Mouse (Mus musculus): ENCODE data around the gene Slc24a3.

Slc24a3 gene

GRCm38 (mm10) chr2:145344521-145344920 is 177.0 kb downstream of the Slc24a3 start:
- no peak for DNase-seq (ENCODE audit: low read depth, low spot score)

DNA sequence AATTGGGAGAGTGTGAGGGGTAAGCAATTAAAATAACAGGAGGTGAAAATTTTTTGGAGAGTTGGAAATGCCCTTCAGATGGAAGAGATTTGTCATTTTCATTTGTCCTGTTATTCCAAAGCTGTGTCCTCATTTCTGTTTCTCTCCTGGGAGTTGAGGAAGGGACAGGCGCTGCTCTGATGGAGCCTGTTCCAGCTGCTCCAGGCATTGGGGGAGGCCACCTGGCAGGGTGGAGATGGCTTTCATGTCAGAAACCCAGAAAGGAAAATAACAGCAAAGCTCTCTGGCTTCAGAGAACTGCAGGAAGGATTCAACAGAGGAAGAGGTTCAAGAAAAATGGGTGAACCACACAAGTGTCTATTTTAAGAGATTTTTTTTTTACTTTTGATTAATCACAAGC is 186.2 kb downstream of the Slc24a3 start:
- no peak for DNase-seq (ENCODE audit: low read depth, low spot score)

DNA sequence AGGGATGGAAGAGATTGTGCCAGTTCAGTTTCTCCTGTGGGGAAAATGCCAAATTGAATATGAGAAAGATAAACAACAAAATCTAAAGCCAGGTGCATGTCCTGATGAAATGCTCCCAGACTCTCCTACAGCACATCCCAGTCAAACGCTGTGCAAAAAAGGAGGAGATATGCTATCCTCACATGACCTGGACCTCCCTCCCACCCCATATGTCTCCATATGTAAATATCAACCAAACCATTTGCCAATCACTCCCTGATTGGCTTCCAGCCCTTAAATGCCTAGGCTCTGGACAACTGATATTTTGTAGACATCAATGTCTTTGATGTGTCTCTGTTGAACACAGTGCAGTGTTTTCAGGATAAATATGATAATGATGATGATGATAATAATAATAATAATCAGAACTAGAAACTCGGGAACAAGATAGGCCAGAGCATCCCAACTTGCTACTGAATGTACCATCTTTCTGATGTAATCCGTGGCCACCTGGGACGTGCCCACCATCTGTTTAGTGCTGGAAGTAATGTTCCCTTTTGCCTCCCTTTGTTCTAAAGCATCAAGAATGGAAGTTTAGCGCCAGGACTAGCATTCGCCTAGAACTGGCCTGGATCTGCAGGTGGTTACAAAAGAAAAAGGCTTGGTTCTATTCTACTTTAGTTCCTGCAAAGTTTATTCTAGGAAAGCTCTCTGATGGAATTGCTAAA is 190.8 kb downstream of the Slc24a3 start:
- DNase-seq (ENCODE audit: low read depth, low spot score) = no peak

GRCm38 (mm10) chr2:145363604-145364003 is 196.1 kb downstream of the Slc24a3 start:
- no peak for DNase-seq (ENCODE audit: low read depth, low spot score)

- DNase-seq (ENCODE audit: low read depth, low spot score) = no peak
These were observed 201.1 kb downstream of the Slc24a3 start for GRCm38 (mm10) chr2:145368701-145369100.

GRCm38 (mm10) chr2:145370795-145371194 is 203.2 kb downstream of the Slc24a3 start:
- DNase-seq (ENCODE audit: low read depth, low spot score) = no peak

DNA sequence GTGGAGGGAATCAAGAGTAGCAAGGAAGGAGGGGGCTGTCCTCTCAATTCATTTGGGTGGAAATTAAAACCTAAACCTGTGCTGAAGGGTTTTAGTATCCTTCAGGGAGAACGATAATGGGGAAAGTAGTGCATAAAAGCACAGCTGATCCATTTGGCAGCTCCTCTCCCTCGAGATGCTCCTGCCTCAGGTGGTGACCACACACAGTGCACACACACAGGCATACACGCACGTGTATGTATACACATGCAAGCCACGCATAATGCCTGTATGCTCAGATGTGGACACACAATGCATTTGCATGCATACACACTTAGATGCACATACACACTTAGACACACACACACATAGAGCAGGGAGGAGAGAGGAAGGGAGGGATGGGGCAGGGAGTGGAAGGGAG is 206.2 kb downstream of the Slc24a3 start:
- no peak for DNase-seq (ENCODE audit: low read depth, low spot score)

GRCm38 (mm10) chr2:145382908-145383770 is 215.6 kb downstream of the Slc24a3 start:
- peak; percentile 59 for DNase-seq (ENCODE audit: low read depth, low spot score)

- DNase-seq (ENCODE audit: low read depth, low spot score) = no peak
These were observed 216.7 kb downstream of the Slc24a3 start for GRCm38 (mm10) chr2:145384221-145384620.

- DNase-seq (ENCODE audit: low read depth, low spot score) = no peak
These were observed 217.7 kb downstream of the Slc24a3 start for GRCm38 (mm10) chr2:145385220-145385619.

DNA sequence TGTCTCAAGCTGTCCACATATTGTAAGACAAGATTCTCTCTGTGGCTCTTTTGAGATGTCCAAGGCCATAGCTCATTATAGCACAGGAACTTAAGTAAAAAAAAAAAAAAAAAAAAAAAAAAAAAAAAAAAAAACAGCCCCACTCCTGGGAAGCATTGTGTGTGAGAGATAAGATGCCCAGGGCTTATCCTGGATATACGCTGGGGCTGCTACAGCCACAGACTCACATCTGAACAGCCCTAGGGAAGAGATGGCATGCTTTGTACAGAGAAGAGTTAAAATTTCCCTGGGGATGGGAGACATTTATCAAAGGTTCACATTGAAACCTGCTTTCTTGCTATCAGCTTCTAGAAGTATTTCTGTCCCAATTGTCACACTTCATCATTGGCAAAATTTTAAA is 218.2 kb downstream of the Slc24a3 start:
- no peak for DNase-seq (ENCODE audit: low read depth, low spot score)

DNA sequence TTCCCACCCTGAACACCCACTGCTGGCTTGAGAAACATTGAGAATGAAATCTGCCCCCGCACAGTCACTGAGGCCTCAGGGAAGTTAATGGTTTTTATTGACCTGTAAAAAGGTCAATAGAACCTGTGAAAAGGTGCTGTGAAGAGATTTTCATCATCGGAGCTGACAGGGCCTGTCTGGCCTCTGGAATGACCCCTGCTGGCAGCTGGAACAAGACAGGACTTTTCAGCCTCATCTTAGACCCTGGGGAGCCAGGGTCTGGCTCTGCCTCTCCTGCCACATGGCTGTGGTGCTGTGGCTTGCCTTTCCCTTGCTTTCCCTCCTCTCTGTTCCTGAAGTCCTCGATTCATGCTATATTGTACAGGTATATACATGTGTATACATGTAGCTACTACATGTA is 228.2 kb downstream of the Slc24a3 start:
- no peak for DNase-seq (ENCODE audit: low read depth, low spot score)

GRCm38 (mm10) chr2:145396579-145396978 is 229.0 kb downstream of the Slc24a3 start:
- DNase-seq (ENCODE audit: low read depth, low spot score) = no peak

DNA sequence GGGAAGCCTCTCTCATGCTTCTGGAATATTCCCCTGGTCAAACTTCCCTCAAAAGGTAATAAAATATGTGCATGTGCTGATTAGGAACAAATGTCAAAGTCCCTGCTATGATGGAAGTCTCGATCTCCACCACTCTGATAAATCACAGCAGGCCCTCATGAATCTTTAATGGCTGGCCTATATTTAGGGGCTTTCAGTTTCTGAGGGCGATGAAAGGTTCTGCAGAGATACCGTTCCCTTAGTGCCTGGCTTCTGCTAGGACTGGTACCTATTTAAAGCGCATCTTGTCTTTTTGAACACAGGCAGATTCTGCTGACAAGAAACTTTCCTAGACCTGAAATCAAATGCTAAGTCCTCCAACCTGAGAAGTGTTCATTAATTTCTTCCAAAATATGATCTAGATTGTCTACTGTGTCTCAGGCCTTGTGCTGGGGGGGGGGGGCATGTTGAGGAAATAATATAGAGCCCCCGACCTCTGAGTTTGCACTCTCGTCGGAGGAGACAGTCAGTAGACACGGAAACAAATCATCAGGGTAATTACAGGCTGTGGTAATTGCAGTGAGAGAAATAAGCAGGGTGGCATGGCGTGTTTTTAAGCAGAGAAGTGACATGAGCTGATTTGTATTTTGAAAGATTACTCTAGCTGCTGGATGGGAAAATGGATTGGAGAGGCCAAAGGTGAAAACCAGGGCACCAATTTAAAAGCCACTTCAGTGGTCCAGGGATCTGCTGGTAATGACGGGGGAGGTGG is 230.1 kb downstream of the Slc24a3 start:
- no peak for DNase-seq (ENCODE audit: low read depth, low spot score)

GRCm38 (mm10) chr2:145401240-145401805 is 233.8 kb downstream of the Slc24a3 start:
- no peak for DNase-seq (ENCODE audit: low read depth, low spot score)

DNA sequence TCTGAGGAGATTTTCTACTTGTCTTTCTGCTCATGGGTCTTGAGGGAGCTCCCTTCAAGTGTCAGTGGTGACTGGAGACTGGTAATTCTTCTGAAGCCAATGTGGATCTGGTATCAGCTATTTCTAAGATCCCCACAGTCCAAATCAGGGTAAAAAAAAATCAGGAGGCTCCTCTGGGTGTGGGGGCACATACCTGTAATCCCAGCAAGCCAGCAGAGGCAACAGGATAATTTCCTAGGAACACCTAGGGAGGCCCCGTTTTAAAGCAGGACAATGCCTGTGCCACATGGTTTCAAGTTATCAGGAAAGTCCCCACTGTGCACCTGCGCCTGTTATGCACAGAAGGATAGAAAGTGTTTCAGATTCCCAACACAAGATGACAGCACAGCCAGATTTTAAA is 234.4 kb downstream of the Slc24a3 start:
- DNase-seq (ENCODE audit: low read depth, low spot score) = no peak

- no peak for DNase-seq (ENCODE audit: low read depth, low spot score)
These were observed 237.4 kb downstream of the Slc24a3 start for GRCm38 (mm10) chr2:145404818-145405531.

DNA sequence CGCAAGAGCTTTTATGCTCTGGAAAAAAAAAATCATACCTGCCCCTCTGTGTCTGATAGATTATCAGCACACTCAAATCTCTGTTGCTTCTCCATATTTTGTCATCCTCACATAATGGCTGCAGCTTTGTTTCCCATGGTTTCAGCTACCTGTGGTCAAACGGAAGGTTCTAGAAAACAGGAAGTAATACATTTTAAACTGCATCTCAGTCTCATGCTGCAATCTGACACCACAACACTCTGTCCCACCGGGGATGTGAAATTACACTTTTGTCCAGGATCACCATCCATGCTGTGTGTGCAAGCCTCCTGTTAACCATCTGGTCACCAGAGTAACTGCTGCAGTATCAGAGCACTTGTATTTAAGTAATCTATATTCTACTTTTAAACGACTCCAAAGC is 238.2 kb downstream of the Slc24a3 start:
- DNase-seq (ENCODE audit: low read depth, low spot score) = no peak

GRCm38 (mm10) chr2:145417738-145418137 is 250.2 kb downstream of the Slc24a3 start:
- DNase-seq (ENCODE audit: low read depth, low spot score) = no peak

DNA sequence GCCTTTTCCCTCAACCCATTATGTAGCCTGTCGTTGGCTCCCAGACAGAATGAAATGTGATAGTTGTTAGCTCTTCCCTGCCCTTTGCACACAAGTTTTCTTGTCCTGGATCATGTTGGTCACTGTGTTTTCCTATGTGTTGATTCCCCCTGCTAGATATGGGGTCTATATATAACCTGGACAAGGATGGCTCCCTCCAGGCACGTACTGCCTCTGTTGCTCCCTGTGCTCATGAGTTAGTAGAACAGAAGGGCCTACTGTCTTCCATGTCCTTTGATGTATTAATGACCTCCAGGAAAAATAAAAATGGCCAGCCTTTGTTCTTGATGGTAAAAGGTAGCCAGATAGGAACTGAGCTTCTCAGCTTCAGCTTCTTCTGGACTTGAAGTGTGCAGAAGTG is 251.5 kb downstream of the Slc24a3 start:
- no peak for DNase-seq (ENCODE audit: low read depth, low spot score)
